Mouse (Mus musculus) cerebellum, adult 9-10 months (tissue): Measurements from ENCODE around the gene Zfhx3.

Source experiments
- DNase-seq: peaks from one replicate; pipeline ENCODE4 v3.0.0; 2022

The Zfhx3 gene

GRCm38 (mm10) chr8:108706848-108707541, 764.6 kb downstream of the Zfhx3 start:
- DNase-seq, result no peak

GRCm38 (mm10) chr8:108707576-108708281, 765.3 kb downstream of the Zfhx3 start:
- DNase-seq, result no peak

GRCm38 (mm10) chr8:108708833-108709387, 766.5 kb downstream of the Zfhx3 start:
- no peak for DNase-seq

- DNase-seq, result no peak
These were observed 767.0 kb downstream of the Zfhx3 start for GRCm38 (mm10) chr8:108709441-108709840.

- DNase-seq, result no peak
These were observed 767.6 kb downstream of the Zfhx3 start for GRCm38 (mm10) chr8:108709928-108710606.

GRCm38 (mm10) chr8:108710607-108711489, 768.4 kb downstream of the Zfhx3 start:
- no peak for DNase-seq

GRCm38 (mm10) chr8:108711490-108711793, 769.0 kb downstream of the Zfhx3 start:
- DNase-seq, result no peak

- no peak for DNase-seq
These were observed 769.6 kb downstream of the Zfhx3 start for GRCm38 (mm10) chr8:108712001-108712411.

GRCm38 (mm10) chr8:108712607-108713006, 770.2 kb downstream of the Zfhx3 start:
- DNase-seq, result no peak

GRCm38 (mm10) chr8:108713346-108714142, 771.1 kb downstream of the Zfhx3 start:
- DNase-seq, result no peak

- DNase-seq, result no peak
These were observed 771.7 kb downstream of the Zfhx3 start for GRCm38 (mm10) chr8:108714143-108714635.

- no peak for DNase-seq
These were observed 772.4 kb downstream of the Zfhx3 start for GRCm38 (mm10) chr8:108714636-108715415.

- DNase-seq, result no peak
These were observed 773.0 kb downstream of the Zfhx3 start for GRCm38 (mm10) chr8:108715416-108715948.

- no peak for DNase-seq
These were observed 773.9 kb downstream of the Zfhx3 start for GRCm38 (mm10) chr8:108716291-108716811.

GRCm38 (mm10) chr8:108717545-108717944, 775.1 kb downstream of the Zfhx3 start:
- no peak for DNase-seq

GRCm38 (mm10) chr8:108718031-108718430, 775.6 kb downstream of the Zfhx3 start:
- DNase-seq, result no peak

- DNase-seq, result no peak
These were observed 778.4 kb downstream of the Zfhx3 start for GRCm38 (mm10) chr8:108720840-108721239.

- DNase-seq, result no peak
These were observed 780.4 kb downstream of the Zfhx3 start for GRCm38 (mm10) chr8:108722671-108723513.

GRCm38 (mm10) chr8:108723636-108724035, 781.2 kb downstream of the Zfhx3 start:
- no peak for DNase-seq
